Mouse (Mus musculus): Measurements from ENCODE around the gene Cacnb3. TPM values are rescaled to one million over a fixed set of nuclear protein-coding genes. Genes with fewer than 3 reads are reported as not detected.
A peak's percentile ranks its signal among the peaks of the same experiment; 100 is the strongest.

The Cacnb3 gene
- polyA plus RNA-seq, 1 experiment from 2014 or later: 28.9 TPM

DNA sequence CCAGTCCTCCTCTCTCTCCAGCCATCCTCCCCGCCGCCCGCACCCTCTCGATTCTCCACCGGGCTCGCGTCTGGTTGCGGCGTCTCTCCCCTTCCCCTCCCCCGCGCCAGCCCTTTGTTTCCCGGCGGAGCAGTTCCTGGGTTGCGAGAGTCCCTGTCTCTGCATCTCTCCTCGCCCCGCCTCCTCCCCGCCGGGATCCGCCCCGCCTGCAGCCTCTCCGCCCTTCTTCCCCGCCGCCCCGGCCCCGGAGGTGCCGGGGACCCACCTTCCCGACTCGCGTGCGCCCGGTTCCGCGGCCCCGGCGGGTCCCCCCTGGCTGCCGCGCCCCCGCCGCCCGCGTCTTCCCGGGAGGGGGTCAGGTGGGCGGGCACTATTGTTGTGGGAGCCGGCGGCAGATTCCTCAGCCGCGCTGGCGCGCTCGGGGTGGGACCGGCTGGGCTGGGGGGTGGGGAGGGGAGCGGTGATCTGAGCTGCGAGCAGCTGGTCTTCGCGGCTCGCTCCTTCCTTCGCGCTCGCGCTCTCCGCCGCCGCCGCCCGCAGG, 4.0 kb downstream of the Cacnb3 start:
- TF ChIP-seq CTCF (IDR thresholded peaks at IDR 0.05; ENCODE audit: low read depth): no peak
- ATAC-seq (ENCODE audit: insufficient read depth) (peak; percentile 66), DNase-seq (peak; percentile 82)
- WGBS: 2% methylated on average over 59 of the region's 65 CpGs
- Histone ChIP-seq H3K9ac (peak overlapping the region; percentile 74), H3K4me1 (ENCODE audit: insufficient read depth) (peaks cover 13% of the 10 kb centered on the region), H3K27ac (ENCODE audit: low read depth) (peak overlapping the region; percentile 65; the same call in 1 of the 2 replicates), H3K36me3 (ENCODE audit: insufficient read depth) (0 out of 2 replicates have a peak, but pooled peaks cover 3% of the 10 kb centered on the region), H3K4me3 (ENCODE audit: low read depth, low read length) (peak overlapping the region; percentile 74), H3K9me3 (ENCODE audit: low read depth, low read length) (no peaks in the 10 kb centered on the region), H3K4me2 (peak overlapping the region; percentile 99), H3K27me3 (ENCODE audit: insufficient read depth, low read length) (peaks cover 34% of the 10 kb centered on the region)

- Histone ChIP-seq H3K27ac (ENCODE audit: low read depth) (peak overlapping the region; percentile 65; the same call in 1 of the 2 replicates), H3K4me1 (ENCODE audit: insufficient read depth) (peaks cover 13% of the 10 kb centered on the region)
- TF ChIP-seq CTCF (IDR thresholded peaks at IDR 0.05; ENCODE audit: low read depth): no peak; the same call in 1 of the 2 replicates
Observed at GRCm38 (mm10) chr15:98635291-98635841, 4.7 kb downstream of the Cacnb3 start.

GRCm38 (mm10) chr15:98636517-98636916, 5.9 kb downstream of the Cacnb3 start:
- no peak overlapping the region for H3K9ac ChIP-seq
- peak overlapping the region; percentile 99 for H3K4me2 ChIP-seq
- TF ChIP-seq CTCF (IDR thresholded peaks at IDR 0.05; ENCODE audit: low read depth): no peak
- peaks cover 20% of the 10 kb centered on the region; the same call in 1 of the 2 replicates for H3K36me3 ChIP-seq (ENCODE audit: insufficient read depth)
- ATAC-seq (ENCODE audit: insufficient read depth) (no peak), DNase-seq (no peak)
- WGBS: 53% methylated on average over 5 of the region's 5 CpGs
- H3K9me3 ChIP-seq (ENCODE audit: low read depth, low read length): no peaks in the 10 kb centered on the region
- peaks cover 30% of the 10 kb centered on the region for H3K27me3 ChIP-seq (ENCODE audit: insufficient read depth, low read length)
- H3K4me3 ChIP-seq (ENCODE audit: low read depth, low read length): no peak overlapping the region
- H3K27ac ChIP-seq (ENCODE audit: low read depth): no peak overlapping the region
- H3K4me1 ChIP-seq (ENCODE audit: insufficient read depth): peaks cover 11% of the 10 kb centered on the region

More at GRCm38 (mm10) chr15:98635291-98635841, 4.7 kb downstream of the Cacnb3 start:
- H3K4me3 ChIP-seq (ENCODE audit: low read depth, low read length): peak overlapping the region; percentile 74
- H3K36me3 ChIP-seq (ENCODE audit: insufficient read depth): peaks cover 11% of the 10 kb centered on the region; the same call in 1 of the 2 replicates
- no peaks in the 10 kb centered on the region for H3K9me3 ChIP-seq (ENCODE audit: low read depth, low read length)
- peaks cover 30% of the 10 kb centered on the region for H3K27me3 ChIP-seq (ENCODE audit: insufficient read depth, low read length)
- peak overlapping the region; percentile 74 for H3K9ac ChIP-seq
- DNase-seq (peak; percentile 26), ATAC-seq (ENCODE audit: insufficient read depth) (no peak)
- 2% methylated on average over 21 of the region's 21 CpGs for WGBS
- peak overlapping the region; percentile 99 for H3K4me2 ChIP-seq

GRCm38 (mm10) chr15:98637155-98637554, 6.5 kb downstream of the Cacnb3 start:
- no peak for TF ChIP-seq CTCF (IDR thresholded peaks at IDR 0.05; ENCODE audit: low read depth)
- H3K4me3 ChIP-seq (ENCODE audit: low read depth, low read length): no peak overlapping the region
- no peaks in the 10 kb centered on the region for H3K9me3 ChIP-seq (ENCODE audit: low read depth, low read length)
- H3K9ac ChIP-seq: no peak overlapping the region
- WGBS: 56% methylated on average over 3 of the region's 3 CpGs
- ATAC-seq (ENCODE audit: insufficient read depth) (no peak), DNase-seq (no peak)
- H3K36me3 ChIP-seq (ENCODE audit: insufficient read depth): peaks cover 24% of the 10 kb centered on the region; the same call in 1 of the 2 replicates
- H3K27me3 ChIP-seq (ENCODE audit: insufficient read depth, low read length): peaks cover 30% of the 10 kb centered on the region
- peaks cover 9% of the 10 kb centered on the region; the same call in 1 of the 2 replicates for H3K4me1 ChIP-seq (ENCODE audit: insufficient read depth)
- H3K27ac ChIP-seq (ENCODE audit: low read depth): no peak overlapping the region
- H3K4me2 ChIP-seq: no peak overlapping the region

GRCm38 (mm10) chr15:98640157-98640556, 9.5 kb downstream of the Cacnb3 start:
- peak; percentile 53 for DNase-seq
- no peak overlapping the region for H3K4me2 ChIP-seq

DNA sequence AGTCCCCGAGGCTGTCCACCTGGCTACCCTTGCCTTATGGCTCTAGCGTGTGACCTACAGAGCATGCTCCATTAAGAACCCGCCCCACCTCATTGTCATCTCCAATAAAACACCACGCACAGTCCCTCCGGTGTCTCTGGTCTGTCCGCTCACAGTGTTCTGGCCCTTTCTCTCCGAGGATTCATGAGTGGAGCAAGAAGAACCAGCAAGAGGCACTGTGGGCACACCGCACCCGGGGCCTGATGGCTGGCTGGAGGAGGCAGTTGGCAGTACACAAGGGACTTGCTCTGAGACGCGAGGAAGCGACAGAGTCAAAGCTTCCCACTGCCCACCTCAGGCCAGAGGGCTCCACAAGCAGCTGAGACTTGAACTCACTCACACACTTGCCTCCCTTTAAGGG, 13.8 kb downstream of the Cacnb3 start:
- 89% methylated on average over 12 of the region's 12 CpGs for WGBS
- TF ChIP-seq CTCF (IDR thresholded peaks at IDR 0.05; ENCODE audit: low read depth): no peak

More at GRCm38 (mm10) chr15:98640157-98640556, 9.5 kb downstream of the Cacnb3 start:
- H3K9ac ChIP-seq: 0 out of 2 replicates have a peak overlapping the region, but pooled peaks have one; percentile 6
- peak overlapping the region; percentile 18; the same call in 1 of the 2 replicates for H3K27ac ChIP-seq (ENCODE audit: low read depth)
- 0 out of 2 replicates have a peak, but pooled peaks cover 3% of the 10 kb centered on the region for H3K4me1 ChIP-seq (ENCODE audit: insufficient read depth)
- 0 out of 2 replicates have a peak, but pooled peaks cover 10% of the 10 kb centered on the region for H3K27me3 ChIP-seq (ENCODE audit: insufficient read depth, low read length)
- no peaks in the 10 kb centered on the region for H3K9me3 ChIP-seq (ENCODE audit: low read depth, low read length)
- H3K36me3 ChIP-seq (ENCODE audit: insufficient read depth): peaks cover 51% of the 10 kb centered on the region
- no peak for TF ChIP-seq CTCF (IDR thresholded peaks at IDR 0.05; ENCODE audit: low read depth)
- H3K4me3 ChIP-seq (ENCODE audit: low read depth, low read length): no peak overlapping the region
- WGBS: 31% methylated on average over 8 of the region's 8 CpGs
- ATAC-seq (ENCODE audit: insufficient read depth): peak; percentile 42; the same call in 1 of the 2 replicates

More for the DNA sequence above, 13.8 kb downstream of the Cacnb3 start:
- H3K4me1 ChIP-seq (ENCODE audit: insufficient read depth): no peaks in the 10 kb centered on the region
- peaks cover 92% of the 10 kb centered on the region for H3K36me3 ChIP-seq (ENCODE audit: insufficient read depth)
- no peak overlapping the region for H3K4me2 ChIP-seq
- ATAC-seq (ENCODE audit: insufficient read depth) (no peak), DNase-seq (no peak)
- no peaks in the 10 kb centered on the region for H3K27me3 ChIP-seq (ENCODE audit: insufficient read depth, low read length)
- H3K27ac ChIP-seq (ENCODE audit: low read depth): no peak overlapping the region
- no peak overlapping the region for H3K4me3 ChIP-seq (ENCODE audit: low read depth, low read length)
- no peaks in the 10 kb centered on the region for H3K9me3 ChIP-seq (ENCODE audit: low read depth, low read length)
- no peak overlapping the region for H3K9ac ChIP-seq

Data from lung, embryonic 14.5 days (tissue).